9 mouse cellular contexts compared by ENCODE assay signal in the genomic region with DNA sequence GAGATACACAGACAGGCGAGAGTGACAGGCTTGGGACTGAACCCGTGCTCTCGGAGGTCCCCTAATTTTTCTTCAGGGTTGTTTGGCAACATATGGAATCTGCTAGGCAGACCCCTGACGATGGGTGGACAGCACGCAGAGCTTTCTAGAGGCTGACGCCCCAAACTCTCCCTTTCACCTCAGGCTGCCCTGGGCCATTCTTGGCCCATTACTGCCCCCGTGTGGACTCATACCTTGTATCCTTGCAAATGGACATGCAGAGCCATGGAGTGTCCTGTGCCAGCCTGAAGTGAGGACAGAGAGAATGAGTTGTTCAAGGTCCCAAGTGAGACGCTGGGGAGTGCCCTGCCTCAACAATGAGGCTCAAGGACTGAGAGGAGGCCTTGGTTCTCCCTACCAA. TPM values are rescaled to one million over a fixed set of nuclear protein-coding genes. Genes with fewer than 3 reads are reported as not detected.
A peak's percentile ranks its signal among the peaks of the same experiment; 100 is the strongest.
DNase-seq lines count a peak whose midpoint lies in the region; ATAC-seq and TF ChIP-seq lines count a peak whose summit lies in the region.
"Had no signal": no experiment of that assay in that cellular context is flagged by ENCODE, and none has a peak within 500 bp of the region (broad histone marks: within the 10 kb centered on the region; RNA-seq: fewer than 3 reads in every experiment).

No protein-coding gene starts in this region.

- no peaks in the 10 kb centered on the region for H3K27me3 ChIP-seq in heart, postnatal 0 days (ENCODE audit: control insufficient read depth, insufficient read depth, low read length)
- H3K27me3 ChIP-seq in thymus, adult 2 months (ENCODE audit: control insufficient read depth, insufficient read depth, low read length), result no peaks in the 10 kb centered on the region
- H3K27me3 ChIP-seq: neural tube, embryonic 13.5 days had no signal

- peak; percentile 73 for TF ChIP-seq CTCF in heart, postnatal 0 days (IDR thresholded peaks at IDR 0.05; ENCODE audit: low read depth)
- TF ChIP-seq CTCF in thymus, adult 2 months (IDR thresholded peaks at IDR 0.05; ENCODE audit: borderline replicate concordance, control insufficient read depth, extremely low read depth, insufficient read depth, low read length, poor library complexity), result peak; percentile 67; the same call in 1 of the 2 replicates

- no peak for TF ChIP-seq POLR2A in thymus, adult 2 months (IDR thresholded peaks at IDR 0.05; ENCODE audit: control insufficient read depth, extremely low read depth, insufficient read depth, low read length, poor library complexity)

- no peak overlapping the region for H3K4me2 ChIP-seq in heart, postnatal 0 days (ENCODE audit: low read depth, low read length)
- H3K4me2 ChIP-seq: neural tube, embryonic 13.5 days had no signal

- WGBS in heart, postnatal 0 days, result 19% methylated on average over 8 of the region's 8 CpGs
- WGBS in thymus, adult 2 months, result 50% methylated on average over 8 of the region's 8 CpGs

- no peak for TF ChIP-seq EP300 in heart, postnatal 0 days (IDR thresholded peaks at IDR 0.05; ENCODE audit: low read depth)

- no peak for ATAC-seq in heart, postnatal 0 days (ENCODE audit: insufficient read depth, low read depth)

- intact Hi-C loops in left cerebral cortex, postnatal 4 days (cut with DNase I), result no loop called here

- H3K9ac ChIP-seq in heart, postnatal 0 days (replicated peaks; ENCODE audit: low read depth, low read length), result no peak overlapping the region

- H3K4me1 ChIP-seq in heart, postnatal 0 days (ENCODE audit: control insufficient read depth, insufficient read depth), result peaks cover 25% of the 10 kb centered on the region
- peaks cover 31% of the 10 kb centered on the region for H3K4me1 ChIP-seq in thymus, adult 2 months (replicated peaks; ENCODE audit: control insufficient read depth, insufficient read depth, low read length)

- no peak overlapping the region for H3K4me3 ChIP-seq in heart, postnatal 0 days (ENCODE audit: low read depth, low read length)
- no peak overlapping the region for H3K4me3 ChIP-seq in thymus, adult 2 months (ENCODE audit: control insufficient read depth, insufficient read depth, low read length)
- H3K4me3 ChIP-seq: neural tube, embryonic 13.5 days had no signal

- peaks cover 13% of the 10 kb centered on the region for H3K36me3 ChIP-seq in heart, postnatal 0 days (replicated peaks; ENCODE audit: control insufficient read depth, insufficient read depth, low read length)
- H3K36me3 ChIP-seq in thymus, adult 2 months (ENCODE audit: control insufficient read depth, insufficient read depth, low read length), result peaks cover 6% of the 10 kb centered on the region; the same call in 1 of the 2 replicates

- peak; percentile 71 for DNase-seq in layer of hippocampus, adult 11-12 months (ENCODE audit: low spot score)
- no peak for DNase-seq in layer of hippocampus, adult 9-10 months (ENCODE audit: low spot score)
- DNase-seq in R1 (ENCODE audit: low read depth, low spot score), result peak; percentile 71
- peak; percentile 72 to 86 for DNase-seq in cerebellum, postnatal 25 days
- peak; percentile 63 for DNase-seq in heart, postnatal 0 days (ENCODE audit: low spot score)
- DNase-seq in left cerebral cortex, postnatal 4 days, result peak; percentile 82
- peak; percentile 65 to 74 for DNase-seq in natural killer cell, adult 2 months (ENCODE audit: low spot score in 2 of 2)
- DNase-seq in thymus, adult 2 months, result peak; percentile 72

- no peak overlapping the region for H3K27ac ChIP-seq in heart, postnatal 0 days (ENCODE audit: low read depth)
- H3K27ac ChIP-seq in thymus, adult 2 months (ENCODE audit: control insufficient read depth, insufficient read depth, low read length), result no peak overlapping the region

- H3K9me3 ChIP-seq in heart, postnatal 0 days (replicated peaks; ENCODE audit: control insufficient read depth, low read length), result no peaks in the 10 kb centered on the region
- H3K9me3 ChIP-seq: neural tube, embryonic 13.5 days had no signal

RNA-seq across cellular contexts. Expression of gene Phykpl, which starts 1.8 kb away (rescaled TPM):
- 14.5 and 35.2 TPM in 2 replicates for total RNA-seq in heart, postnatal 0 days (2014; rRNA removed; ENCODE audit: low replicate concordance)
- 12.7 and 13.9 TPM in 2 replicates for polyA plus RNA-seq in heart, postnatal 0 days (2015; fragmentation: Nextera tagmentation; extraction: Ambion mirVana)
- total RNA-seq in left cerebral cortex, postnatal 4 days (2021), result 1 to 10 TPM; 7.6 to 8.1 TPM
- 20.2 and 21.8 TPM in 2 replicates for polyA plus RNA-seq in thymus, adult 2 months (2012; rRNA removed)

RNA-seq across cellular contexts. Expression of gene Hnrnpab, which starts 23.9 kb away (rescaled TPM):
- 136 and 225 TPM in 2 replicates for total RNA-seq in heart, postnatal 0 days (2014; rRNA removed; ENCODE audit: low replicate concordance)
- 156 and 159 TPM in 2 replicates for polyA plus RNA-seq in heart, postnatal 0 days (2015; fragmentation: Nextera tagmentation; extraction: Ambion mirVana)
- 100 to 1,000 TPM; 339 to 358 TPM for total RNA-seq in left cerebral cortex, postnatal 4 days (2021)
- 533 and 863 TPM in 2 replicates for polyA plus RNA-seq in thymus, adult 2 months (2012; rRNA removed)

RNA-seq across cellular contexts. Expression of gene Nhp2, which starts 36.8 kb away (rescaled TPM):
- total RNA-seq in heart, postnatal 0 days (2014; rRNA removed; ENCODE audit: low replicate concordance), result 34.1 and 58.2 TPM in 2 replicates
- 59.7 and 61.4 TPM in 2 replicates for polyA plus RNA-seq in heart, postnatal 0 days (2015; fragmentation: Nextera tagmentation; extraction: Ambion mirVana)
- total RNA-seq in left cerebral cortex, postnatal 4 days (2021), result 10 to 100 TPM; 60.2 to 60.4 TPM
- polyA plus RNA-seq in thymus, adult 2 months (2012; rRNA removed), result 69.3 and 70.8 TPM in 2 replicates

RNA-seq across cellular contexts. Expression of gene Rmnd5b, which starts 53.0 kb away (rescaled TPM):
- total RNA-seq in heart, postnatal 0 days (2014; rRNA removed; ENCODE audit: low replicate concordance), result 38.6 and 54.3 TPM in 2 replicates
- polyA plus RNA-seq in heart, postnatal 0 days (2015; fragmentation: Nextera tagmentation; extraction: Ambion mirVana), result 25.8 and 30.0 TPM in 2 replicates
- total RNA-seq in left cerebral cortex, postnatal 4 days (2021), result 10 to 100 TPM; 41.4 to 47.5 TPM
- 123 and 125 TPM in 2 replicates for polyA plus RNA-seq in thymus, adult 2 months (2012; rRNA removed)
